Mouse (Mus musculus) CH12.LX (cell line): ENCODE data around the gene Ifi203.
"Not testable (repeated sequence)": the region's sequence is repeated elsewhere in the genome, so short reads cannot be mapped to it uniquely, and the experiment has no call there.

Experiments
- BHLHE40 ChIP-seq: IDR thresholded peaks from 2 replicates; pipeline ENCODE4 v1.6.1; 2011; ENCODE audit warnings: mild to moderate bottlenecking, low read depth, low read length, improper control_type of control experiment
- EP300 ChIP-seq: IDR thresholded peaks from 2 replicates; pipeline ENCODE4 v1.6.1; 2011; ENCODE audit warnings: low read length, improper control_type of control experiment
- GABPA ChIP-seq: IDR thresholded peaks from 2 replicates; pipeline ENCODE4 v1.6.1; 2012; ENCODE audit warnings: low read depth, low read length, improper control_type of control experiment, inconsistent platforms; ENCODE audit not compliant: insufficient replicate concordance
- MAX ChIP-seq: IDR thresholded peaks from 2 replicates; pipeline ENCODE4 v1.6.1; 2011; ENCODE audit warnings: low read length, improper control_type of control experiment
- NRF1 ChIP-seq: IDR thresholded peaks from 2 replicates; pipeline ENCODE4 v1.6.1; 2014; ENCODE audit warnings: low read depth, mild to moderate bottlenecking, inconsistent platforms, low read length, improper control_type of control experiment, moderate library complexity
- POLR2A ChIP-seq: IDR thresholded peaks from 2 replicates; pipeline ENCODE4 v1.6.1; 2011; ENCODE audit warnings: low read depth, mild to moderate bottlenecking, improper control_type of control experiment, low read length
- RCOR1 ChIP-seq: conservative IDR thresholded peaks from 2 replicates; pipeline ENCODE4 v1.6.1; 2012; ENCODE audit warnings: low read depth, mild to moderate bottlenecking, inconsistent platforms, low read length, improper control_type of control experiment
- USF1 ChIP-seq: IDR thresholded peaks from 2 replicates; pipeline ENCODE4 v1.6.1; 2014; ENCODE audit warnings: low read depth, mild to moderate bottlenecking, inconsistent platforms, low read length, improper control_type of control experiment
- ZNF384 ChIP-seq: IDR thresholded peaks from 2 replicates; pipeline ENCODE4 v1.6.1; 2012; ENCODE audit warnings: low read depth, low read length, improper control_type of control experiment, inconsistent platforms

DNA sequence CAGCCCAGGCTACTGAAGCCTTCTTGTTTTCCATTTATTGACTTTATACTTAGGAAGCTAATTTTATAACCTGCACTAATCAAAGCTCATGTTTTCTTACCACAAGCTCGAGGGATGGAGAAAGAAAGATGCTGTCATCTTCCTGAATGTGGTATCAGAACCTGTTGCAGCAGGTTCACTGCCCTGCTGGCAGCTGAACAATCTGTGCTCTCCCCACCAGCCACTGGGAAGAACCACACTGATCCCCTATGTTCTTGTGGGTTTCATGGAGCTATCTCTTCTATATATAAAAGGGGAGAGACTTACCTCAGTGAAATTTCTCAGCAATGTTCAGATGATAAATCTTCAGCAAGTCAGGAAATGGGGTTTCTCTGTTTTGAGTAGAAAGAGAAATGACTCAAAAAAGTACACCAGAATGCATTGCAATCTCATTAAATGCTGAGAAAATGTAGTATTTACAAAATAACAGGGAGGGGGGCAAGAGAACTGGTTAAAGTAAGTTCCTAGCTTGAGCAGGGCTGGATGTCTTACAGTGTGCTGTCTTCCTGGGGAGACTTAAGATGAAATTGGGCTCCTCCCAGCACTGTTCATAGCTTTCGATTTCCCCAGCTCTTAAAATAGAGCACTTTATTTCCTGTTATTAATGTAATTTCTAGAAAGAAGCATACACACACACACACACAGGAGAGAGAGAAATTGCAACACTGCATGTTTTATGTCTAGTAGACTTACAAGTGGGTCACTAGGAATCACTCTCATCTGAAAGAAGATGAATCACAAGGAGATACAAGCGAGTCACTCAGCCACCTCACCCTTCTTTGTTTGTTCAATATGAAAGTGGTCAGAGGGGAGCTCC, at the start of gene Ifi203, which contains the start of gene Mndal:
- TF ChIP-seq BHLHE40, ZNF384, NRF1, USF1, RCOR1, POLR2A, MAX, GABPA, EP300: not testable (repeated sequence)
